In genomic region chr1:129543169-129543568, GRCm38 (mm10) we compare ENCODE assay signal across 24 mouse cellular contexts.
"Had no signal": no experiment of that assay in that cellular context is flagged by ENCODE, and none has a peak within 500 bp of the region (broad histone marks: within the 10 kb centered on the region; RNA-seq: fewer than 3 reads in every experiment).

No protein-coding gene starts in this region.

- H3K4me2 ChIP-seq: heart, embryonic 11.5 days; hindbrain, embryonic 13.5 days; hindbrain, embryonic 15.5 days; kidney, embryonic 15.5 days; limb, embryonic 13.5 days; limb, embryonic 15.5 days; liver, embryonic 12.5 days had no signal

- H3K4me3 ChIP-seq: gastrocnemius, adult 2 months; heart, adult 2 months; hindbrain, embryonic 13.5 days; hindbrain, embryonic 15.5 days; kidney, embryonic 15.5 days; limb, embryonic 13.5 days; limb, embryonic 15.5 days; liver, embryonic 12.5 days had no signal

- H3K4me1 ChIP-seq: hindbrain, embryonic 13.5 days; kidney, embryonic 15.5 days; limb, embryonic 13.5 days; limb, embryonic 15.5 days; liver, embryonic 12.5 days had no signal

- H3K9ac ChIP-seq: hindbrain, embryonic 13.5 days; hindbrain, embryonic 15.5 days; kidney, embryonic 15.5 days; limb, embryonic 13.5 days; limb, embryonic 15.5 days; liver, embryonic 12.5 days had no signal

- H3K9me3 ChIP-seq: hindbrain, embryonic 13.5 days; hindbrain, embryonic 15.5 days; kidney, embryonic 15.5 days; limb, embryonic 13.5 days; limb, embryonic 15.5 days; liver, embryonic 12.5 days had no signal

- ATAC-seq: hindbrain, postnatal 0 days; intestine, embryonic 16.5 days; liver, embryonic 12.5 days had no signal

- H3K27me3 ChIP-seq: hindbrain, embryonic 13.5 days; hindbrain, embryonic 15.5 days; kidney, embryonic 15.5 days; limb, embryonic 13.5 days; limb, embryonic 15.5 days; liver, embryonic 12.5 days had no signal

- DNase-seq: gastrocnemius, adult 2 months; gastrocnemius, postnatal 10 days; gastrocnemius, postnatal 25 days; heart, adult 11 months; heart, adult 2 months; heart, postnatal 10 days; kidney, adult 11 months; kidney, adult 2 months; kidney, adult 9 months; kidney, postnatal 14 days; kidney, postnatal 36 days; layer of hippocampus, adult 9-11 months; layer of hippocampus, postnatal 36 days; left cerebral cortex, postnatal 4 days had no signal

- H3K36me3 ChIP-seq: hindbrain, embryonic 13.5 days; hindbrain, embryonic 15.5 days; kidney, embryonic 15.5 days; limb, embryonic 13.5 days; limb, embryonic 15.5 days; liver, embryonic 12.5 days had no signal

- H3K27ac ChIP-seq: gastrocnemius, adult 2 months; heart, adult 2 months; hindbrain, embryonic 13.5 days; hindbrain, embryonic 15.5 days; hindbrain, postnatal 0 days; kidney, embryonic 15.5 days; kidney, postnatal 0 days; limb, embryonic 13.5 days; limb, embryonic 15.5 days; liver, embryonic 12.5 days had no signal
